Mouse (Mus musculus) common myeloid progenitor, adult 5-6 weeks (primary cell): ENCODE measurements around the gene Zfhx3. TPM values are rescaled to one million over a fixed set of nuclear protein-coding genes. Genes with fewer than 3 reads are reported as not detected.

Source experiments
- ATAC-seq: replicated peaks from 2 replicates; pipeline ENCODE4 v1.8.0; 2016; ENCODE audit warnings: low read depth, mild to moderate bottlenecking, moderate TSS enrichment, inconsistent platforms; ENCODE audit not compliant: poor library complexity, severe bottlenecking
- total RNA-seq: library from RNA; stranded (forward); fragments of 200-1000, 187-1606 nt; gene quantifications from 2 replicates; pipeline ENCODE4 v1.2.3, GENCODE M21; 2017

Gene Zfhx3
- total RNA-seq, 1 experiment from 2014 or later = 1.6 TPM

DNA sequence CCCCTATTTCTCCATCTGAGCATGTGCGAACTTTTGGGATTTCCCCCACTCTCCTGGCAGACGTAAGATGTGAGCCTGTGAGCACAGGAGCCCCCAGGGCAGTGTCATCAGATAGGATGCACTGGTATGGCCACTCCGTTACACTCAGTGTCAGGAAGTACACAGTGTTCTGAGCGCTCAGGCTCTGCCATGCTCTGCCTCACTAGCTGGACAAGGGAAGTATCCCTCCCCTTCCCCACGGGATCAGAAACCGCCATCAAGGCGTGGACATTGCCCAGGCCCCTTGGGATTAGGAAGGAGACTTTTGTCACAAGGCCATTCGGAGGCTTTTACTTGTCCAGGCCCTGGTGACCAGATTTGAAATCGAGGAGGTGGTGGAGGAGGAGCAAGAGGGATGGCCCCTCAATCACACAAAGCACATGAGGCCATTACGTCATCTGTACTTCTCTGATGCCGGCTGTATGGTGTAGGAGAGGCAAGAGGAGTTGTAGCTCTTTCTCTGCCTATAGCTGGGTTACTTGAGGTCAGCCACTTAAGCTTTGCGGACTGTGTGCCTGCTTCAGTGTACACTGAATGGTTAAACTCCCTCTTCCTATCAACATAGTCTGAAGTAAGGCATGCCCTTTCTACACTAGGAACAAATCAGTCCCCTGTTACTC, 912.1 kb downstream of the Zfhx3 start:
- no peak for ATAC-seq

DNA sequence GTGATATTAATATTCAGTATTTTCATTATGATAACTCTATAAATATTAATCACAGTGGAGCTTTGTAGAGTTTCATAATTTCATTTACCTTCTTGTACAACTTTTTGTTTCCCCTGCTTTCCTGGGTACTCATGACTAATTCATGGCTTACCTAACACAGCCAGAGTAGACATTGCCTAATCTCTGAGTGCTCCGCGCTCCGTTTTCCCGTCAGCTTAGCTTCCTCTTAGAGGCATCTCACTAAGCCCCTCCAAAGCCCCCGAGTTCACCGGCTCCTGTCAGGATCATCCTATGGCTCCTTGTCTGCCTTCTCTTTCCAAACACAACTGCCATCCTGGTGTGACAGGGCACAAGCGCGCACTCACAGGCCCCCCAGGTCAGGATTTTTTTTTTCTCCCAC, 916.6 kb downstream of the Zfhx3 start:
- no peak for ATAC-seq

DNA sequence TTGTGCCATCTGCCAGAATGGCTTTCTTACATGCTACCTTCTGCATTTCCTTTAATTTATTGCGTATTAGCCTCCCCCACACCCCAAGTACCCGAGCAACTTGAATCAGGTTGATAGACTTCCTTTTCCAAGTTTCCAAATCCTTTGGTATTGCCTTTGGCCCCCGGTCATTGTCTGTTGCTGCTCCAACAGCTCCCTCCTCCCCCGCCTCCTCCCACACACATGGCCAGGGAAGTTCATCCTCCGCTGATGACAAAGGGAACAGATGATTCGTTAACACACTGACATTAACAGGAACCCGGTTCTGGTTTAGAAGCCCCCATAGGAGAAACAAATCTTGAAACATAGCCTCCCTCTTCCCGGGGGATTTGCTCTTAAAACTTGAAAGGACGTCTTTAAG, 917.5 kb downstream of the Zfhx3 start:
- no peak for ATAC-seq

DNA sequence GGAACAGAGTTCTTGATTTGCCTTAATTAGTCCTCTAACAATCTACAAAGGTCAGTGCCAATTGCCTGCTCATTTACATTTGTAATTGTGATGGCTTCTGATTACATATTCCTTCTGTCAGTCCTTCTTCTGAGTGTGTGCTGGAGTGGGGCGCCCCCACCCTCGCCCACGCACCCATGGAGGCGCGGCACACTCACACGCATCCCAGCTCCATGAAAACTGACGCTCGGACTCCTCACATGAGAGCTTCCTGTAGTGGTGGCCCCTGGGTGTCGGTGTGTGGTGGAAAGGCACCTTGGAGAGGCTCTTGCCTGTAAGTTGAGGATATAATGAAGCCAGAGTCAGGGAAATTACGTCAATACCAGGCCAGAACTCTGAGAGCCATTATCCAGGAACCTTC, 921.0 kb downstream of the Zfhx3 start:
- no peak for ATAC-seq

DNA sequence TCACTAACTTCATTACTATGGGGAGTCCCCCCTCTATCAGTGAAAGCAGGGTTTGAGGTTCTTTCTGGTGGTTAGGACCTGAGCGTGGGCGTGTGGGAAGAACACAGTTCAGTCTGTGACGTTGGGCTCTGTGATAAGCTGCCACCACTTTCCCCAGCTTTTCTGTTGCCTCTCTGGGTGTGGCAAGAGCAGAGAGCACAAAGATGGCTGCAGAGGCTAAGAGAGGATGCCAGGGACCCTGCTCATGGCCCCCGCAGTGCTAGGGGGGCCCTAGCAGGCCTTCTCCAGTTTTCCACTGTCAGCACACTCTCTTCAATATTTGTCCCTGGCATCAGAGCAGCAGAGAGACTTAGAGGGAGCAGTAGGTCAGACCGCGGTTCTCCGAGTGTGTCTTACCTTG, 924.0 kb downstream of the Zfhx3 start:
- peak; percentile 59 for ATAC-seq

DNA sequence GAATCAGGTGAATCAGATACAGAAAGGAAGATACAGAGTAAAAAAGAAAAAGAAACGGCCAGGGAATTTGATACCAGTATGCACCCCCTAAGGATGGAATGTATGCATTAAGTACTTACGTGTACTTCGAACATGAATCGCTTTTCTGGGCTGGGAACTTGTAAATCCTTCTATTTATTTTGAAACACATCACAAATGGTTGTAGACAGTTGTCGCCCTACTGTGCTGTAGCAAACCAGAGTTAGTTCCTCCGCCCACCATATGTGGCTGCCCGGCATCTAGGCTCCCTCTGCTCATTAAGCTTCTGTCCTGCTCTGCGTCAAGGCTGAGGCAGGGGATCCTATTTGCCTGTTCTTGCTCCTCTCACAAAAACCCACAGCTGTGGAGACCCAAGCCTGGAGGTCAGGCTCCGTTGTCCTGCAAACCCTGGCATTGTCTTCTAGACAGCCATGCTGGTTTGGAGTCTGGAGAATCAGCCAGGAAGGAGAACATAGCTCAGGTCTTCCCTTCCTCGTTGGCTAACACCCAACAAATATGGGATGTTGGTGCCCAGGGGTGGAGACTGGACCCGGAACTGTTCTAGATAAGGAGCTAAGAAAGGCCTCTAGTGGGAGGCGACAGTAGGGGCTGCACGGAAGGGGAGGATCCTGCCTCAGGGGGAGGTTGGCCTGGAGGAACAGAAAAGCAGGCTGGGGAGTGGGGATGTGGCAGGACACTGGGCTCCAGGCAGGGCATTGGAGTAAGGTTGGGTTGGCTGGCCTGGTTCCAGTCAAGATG, 925.2 kb downstream of the Zfhx3 start:
- ATAC-seq = peak; percentile 79

DNA sequence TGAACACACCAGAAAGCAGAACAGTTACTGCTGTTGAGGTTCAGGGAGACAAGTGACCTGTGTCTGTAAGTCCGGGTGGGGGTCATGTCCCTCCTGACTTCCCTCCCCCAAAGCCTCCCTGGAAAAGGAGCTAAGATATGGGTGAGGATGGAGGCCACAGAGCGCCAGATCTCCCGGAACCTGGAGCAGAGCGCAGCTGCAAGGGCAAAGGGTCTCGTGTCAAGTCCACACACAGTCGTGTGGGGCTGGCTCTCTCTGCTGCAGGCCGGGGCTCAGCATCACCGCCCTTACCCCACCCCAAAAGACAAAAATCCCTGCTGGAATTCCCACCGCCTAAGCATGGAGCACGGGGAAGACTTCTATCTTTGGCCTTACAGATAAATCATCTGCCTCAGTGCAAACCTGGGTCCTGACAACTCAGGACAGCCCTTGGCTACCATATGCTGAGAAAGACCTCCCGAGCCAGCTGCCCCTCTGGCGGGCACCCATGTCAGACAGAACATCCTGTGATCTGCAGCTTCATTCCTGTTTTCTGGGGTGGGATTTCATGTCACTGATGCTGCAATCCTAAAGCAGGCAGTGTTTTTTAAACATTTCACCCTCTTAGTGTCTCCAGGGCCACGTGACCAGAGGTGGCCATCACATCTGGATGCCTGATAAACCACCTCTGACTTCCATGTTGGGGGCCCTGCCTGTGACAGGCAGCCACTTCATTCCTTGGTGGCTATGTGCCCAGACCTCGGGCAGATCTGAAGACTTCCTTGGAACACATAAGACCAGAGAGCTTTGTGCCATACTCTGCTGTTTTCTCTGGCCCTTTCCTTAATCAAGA, 926.0 kb downstream of the Zfhx3 start:
- no peak for ATAC-seq

DNA sequence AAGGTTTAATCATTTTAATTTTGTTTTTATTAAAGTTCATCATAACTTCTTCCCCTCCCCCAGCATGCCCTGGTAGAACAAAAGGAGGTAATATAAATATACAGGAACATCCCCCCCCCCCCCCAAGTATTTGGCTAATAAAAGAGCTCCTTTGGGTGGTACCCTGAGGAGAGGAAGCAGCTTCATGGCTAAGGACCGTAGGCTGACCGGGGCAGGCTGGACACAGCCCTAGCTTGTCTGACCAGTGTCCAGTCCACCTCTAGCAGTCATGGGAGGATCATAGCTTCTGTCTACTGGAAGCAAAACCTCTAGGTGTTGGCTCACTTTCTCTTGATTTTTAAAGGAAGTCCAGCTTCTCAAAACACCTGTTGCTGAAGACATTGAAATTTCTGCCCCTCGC, 927.0 kb downstream of the Zfhx3 start:
- no peak for ATAC-seq

DNA sequence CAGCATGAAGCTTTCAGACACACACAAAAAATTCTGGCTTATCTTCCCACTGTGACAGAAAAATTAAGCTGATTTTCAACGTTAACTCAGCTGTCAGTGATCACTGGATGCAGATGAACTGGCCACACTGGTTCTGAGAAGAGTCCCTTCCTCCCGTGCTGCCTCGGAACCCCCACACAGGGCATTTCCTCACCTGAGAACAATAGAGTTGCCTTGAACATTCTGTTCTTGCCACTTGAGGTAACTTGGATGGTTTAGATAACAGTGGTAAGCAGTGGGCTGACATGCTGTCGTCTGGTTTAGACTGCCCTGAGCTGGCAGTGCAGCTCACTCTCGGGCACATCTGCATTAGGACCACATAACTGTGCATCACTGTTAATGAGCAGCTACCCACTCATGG, 927.5 kb downstream of the Zfhx3 start:
- no peak for ATAC-seq

DNA sequence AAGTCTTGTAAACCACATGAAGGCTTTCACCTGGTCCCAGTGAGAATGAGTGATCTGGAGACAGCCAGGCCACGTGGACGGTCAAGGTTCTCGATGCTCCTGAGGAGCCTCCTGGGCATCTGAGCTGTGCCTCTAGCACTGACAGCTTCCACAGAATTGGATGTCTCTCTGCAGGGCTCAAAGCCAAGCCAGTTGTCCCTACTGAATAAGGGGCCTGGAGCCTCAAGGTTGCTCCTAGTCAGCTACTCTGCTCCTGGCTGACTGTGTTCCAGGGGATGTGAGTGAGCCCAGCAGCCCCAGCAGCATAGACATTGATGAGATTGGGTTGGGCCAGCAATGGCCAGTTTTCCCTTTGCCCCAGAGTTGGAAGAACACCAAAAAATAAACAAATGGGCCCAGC, 927.9 kb downstream of the Zfhx3 start:
- no peak for ATAC-seq

DNA sequence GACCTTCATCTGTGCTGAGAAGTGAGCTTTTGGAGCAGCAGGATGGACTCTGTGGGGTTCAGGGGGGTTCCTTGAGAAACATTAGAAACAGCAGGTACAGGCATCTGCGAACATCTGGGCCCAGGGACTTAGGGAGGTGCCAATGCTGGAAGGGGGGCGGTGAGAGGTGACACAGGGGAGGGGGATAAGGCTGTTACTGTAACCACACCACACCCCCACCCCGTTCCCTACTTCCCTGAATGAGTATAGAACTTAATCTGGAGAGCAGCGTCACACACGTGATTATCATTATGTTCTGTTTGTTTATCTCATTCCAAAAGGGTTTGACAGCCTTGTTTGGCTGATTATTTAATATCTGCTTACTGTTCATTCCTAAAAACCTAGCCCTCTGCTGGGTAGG, 933.3 kb downstream of the Zfhx3 start:
- ATAC-seq = no peak; the same call in 1 of the 2 replicates

DNA sequence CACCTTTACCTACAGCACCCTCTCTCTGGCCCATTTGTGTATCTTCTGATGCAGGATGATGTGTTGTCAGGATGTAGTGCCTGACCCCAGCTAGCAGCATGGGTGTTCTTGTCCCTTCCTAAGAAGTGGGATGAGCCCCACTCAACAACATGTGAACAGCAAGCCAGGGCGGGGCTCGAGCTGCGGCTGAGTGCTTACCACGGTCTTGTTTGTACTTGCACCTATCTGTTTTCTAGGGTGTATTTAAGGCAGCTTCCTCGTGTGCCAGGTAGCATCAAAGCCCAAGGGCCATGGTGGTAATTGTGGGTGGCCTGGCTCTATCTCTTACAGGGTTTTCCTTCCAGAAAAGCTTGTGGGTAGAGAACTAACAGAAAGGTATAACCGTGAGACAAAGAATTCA, 937.7 kb downstream of the Zfhx3 start:
- no peak for ATAC-seq

DNA sequence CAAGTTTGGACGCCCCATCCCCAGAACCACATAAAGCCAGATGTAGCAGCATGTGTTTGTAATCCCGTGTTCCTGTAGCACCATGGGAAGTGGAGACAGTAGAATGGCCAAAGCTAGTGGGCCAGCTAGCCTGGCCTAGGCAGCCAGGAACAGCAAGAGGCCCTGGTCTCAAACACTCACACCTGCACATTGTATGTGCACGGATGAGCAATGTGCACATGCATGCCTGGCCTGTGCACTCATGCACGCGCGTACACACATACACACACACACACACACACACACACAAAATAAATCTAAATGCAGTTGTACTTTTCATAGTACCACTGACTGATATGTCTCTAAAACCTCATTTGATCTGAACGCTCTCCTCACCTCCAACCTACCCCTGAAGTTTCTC, 938.9 kb downstream of the Zfhx3 start:
- ATAC-seq = no peak

DNA sequence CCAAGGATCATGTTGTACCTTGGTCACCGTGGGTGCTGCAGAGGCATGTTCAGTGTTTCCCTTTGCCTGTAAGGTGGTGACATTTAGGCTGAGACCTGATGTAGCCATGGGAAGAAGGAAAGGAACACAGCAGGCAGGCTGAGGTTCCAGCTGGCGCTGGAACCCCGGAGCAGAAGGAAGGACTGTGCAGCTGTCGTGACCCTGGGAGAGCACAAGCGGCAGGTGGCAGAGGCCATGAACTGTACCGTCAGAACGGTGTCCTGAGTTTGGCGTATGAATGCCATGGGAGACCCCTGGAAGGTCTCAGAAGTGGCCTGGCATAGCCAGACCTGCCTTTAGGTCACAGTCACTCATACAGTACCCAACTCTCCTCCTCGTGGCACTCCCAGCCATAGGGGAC, 939.6 kb downstream of the Zfhx3 start:
- ATAC-seq = no peak

DNA sequence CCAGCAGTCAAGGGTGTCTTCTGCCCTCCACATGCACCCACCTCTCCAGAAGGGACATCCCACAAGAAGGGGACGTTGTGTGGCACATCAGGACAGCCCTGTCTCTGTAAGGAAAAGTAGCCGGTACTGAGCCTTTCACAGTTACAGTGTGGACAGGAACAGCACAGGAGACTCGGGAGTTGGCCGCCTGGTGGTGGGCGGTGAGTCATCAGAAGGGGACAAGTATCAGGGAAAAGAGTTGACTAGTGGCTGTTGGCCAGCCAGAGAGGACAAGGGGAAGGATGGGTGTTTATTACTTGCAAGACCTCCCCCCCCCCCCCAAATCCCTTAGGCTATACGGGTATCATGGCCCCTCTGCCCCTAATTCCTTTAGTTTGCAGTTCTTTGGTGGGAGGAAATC, 940.9 kb downstream of the Zfhx3 start:
- no peak for ATAC-seq

DNA sequence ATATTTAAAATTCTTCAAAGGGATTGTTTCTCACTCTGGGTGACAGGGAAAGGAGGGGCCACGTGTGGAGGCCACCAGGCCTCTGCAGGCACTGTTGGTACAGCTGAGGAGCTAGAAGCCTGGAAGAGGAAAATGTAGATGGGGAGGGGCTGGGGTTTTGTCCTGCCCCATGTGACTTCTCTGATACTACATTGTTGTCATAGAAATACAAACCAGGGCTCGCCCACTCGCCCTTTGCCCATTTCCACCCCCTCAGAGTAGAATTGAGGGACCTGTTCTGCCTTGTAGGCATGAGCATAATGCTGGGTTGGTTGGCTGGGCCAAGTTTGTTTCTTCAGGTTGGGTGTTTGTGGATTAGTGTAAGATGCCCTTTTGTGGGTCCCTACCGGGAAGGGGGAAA, 942.5 kb downstream of the Zfhx3 start:
- ATAC-seq = no peak

DNA sequence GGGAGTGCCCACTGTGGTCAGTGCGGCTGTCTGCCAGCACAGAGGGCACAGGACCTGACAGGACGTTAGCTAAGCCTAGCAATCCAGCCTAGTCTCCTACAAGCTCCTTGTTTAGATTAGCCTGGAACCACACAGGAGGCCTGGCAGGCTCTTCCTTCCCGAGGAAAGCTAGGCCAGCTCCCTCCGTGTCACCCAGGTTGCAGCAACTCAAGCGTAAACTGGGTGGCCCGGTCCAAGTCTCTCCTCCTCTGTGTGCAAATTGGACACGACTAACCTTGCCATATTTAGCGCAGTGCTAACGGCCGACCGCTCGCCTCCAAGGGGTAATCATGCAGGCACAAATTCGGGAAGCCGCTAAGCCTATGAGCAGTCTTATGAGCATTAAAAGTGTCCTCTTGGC, 943.0 kb downstream of the Zfhx3 start:
- no peak for ATAC-seq

DNA sequence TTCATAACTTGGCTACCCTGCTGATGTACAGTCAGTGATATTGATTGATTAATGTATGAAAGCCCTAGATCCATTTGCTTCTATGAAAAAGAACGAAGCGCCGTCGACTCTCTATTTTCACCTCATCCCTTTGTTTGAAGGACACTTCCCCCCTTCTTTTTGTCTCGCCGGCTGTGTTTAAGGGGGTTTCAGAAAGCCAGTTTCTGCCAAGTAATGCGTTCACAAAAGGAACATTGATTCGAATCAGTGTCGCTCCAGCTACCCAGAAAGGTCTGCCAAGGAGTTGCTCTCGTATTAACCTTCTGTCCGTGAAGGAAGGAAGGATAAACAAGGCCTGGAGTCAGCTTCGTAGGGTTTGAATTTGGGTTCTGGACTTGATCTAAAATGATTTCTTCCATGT, 943.4 kb downstream of the Zfhx3 start:
- ATAC-seq = no peak

DNA sequence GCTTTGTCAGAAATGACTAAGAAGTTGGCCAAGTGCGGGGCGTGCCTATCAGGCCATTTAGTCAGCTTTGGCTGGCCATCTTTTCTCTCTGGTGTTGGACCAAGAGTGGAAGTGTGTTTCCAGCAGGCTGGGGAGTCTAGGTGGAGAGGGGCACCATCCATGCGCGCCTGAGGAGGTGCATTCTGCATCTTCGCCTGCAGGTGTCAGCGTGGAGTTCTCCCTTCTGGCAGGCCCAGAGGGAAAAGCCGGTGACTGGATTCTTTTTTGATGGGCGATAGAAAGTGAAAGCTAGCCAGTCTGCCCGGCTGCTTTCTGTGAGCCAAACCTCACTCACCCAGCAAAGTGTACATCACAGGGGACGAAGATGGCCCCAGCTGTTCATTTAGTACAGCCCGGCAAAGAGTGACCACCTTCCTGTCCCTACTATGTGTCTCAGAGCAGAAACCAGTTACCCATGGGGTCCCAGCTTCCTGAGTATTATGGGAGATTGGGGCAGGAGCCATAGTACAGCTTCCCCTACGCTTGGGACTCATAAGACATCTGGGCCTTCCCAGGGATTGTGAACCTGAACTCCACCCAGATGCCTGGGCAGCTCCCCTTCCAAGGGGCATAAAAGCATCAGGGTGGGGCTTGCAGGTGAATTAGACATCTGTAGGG, 944.3 kb downstream of the Zfhx3 start:
- ATAC-seq = peak; percentile 97

DNA sequence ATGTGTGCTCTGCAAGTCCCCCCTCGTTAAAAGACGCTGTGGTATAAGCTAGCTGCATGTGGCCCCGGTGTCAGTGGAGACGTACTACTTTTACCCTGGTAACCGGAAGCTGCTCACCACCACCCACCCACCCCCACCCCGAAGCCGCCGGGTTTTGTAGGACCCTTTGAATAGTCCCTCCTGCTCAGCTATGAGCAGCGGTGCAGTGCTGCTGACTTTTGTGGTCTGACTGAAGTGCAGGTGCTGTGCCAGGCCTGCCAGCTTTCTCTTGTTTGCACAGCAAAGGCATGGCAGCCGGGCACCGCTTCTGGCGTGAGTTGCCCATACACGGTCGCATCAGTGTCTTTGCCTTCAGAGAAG, 944.8 kb downstream of the Zfhx3 start:
- ATAC-seq = peak; percentile 60

DNA sequence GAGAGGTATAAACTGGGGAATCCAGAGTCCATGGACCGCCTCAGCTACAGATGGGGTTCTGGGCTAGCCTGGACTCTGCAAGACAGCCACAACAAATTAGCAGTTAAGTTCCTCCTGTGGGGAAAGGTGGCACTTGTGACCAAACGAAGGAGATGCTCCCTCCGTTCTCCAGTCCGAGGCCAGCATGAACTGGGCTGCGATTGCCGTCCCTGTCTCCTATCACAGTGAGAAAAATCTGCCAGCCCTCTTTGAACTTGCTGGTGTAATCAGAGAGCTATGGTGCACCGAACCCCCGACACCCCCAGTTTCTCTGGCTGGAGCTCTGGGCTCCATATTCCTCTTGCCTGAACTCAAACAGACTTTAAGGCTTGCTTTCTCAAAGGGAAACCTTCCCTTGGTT, 945.4 kb downstream of the Zfhx3 start:
- no peak for ATAC-seq
